Mouse (Mus musculus) forebrain, embryonic 15.5 days (tissue): ENCODE measurements around the gene Olfr263. TPM values are rescaled to one million over a fixed set of nuclear protein-coding genes. Genes with fewer than 3 reads are reported as not detected.
"Not testable (repeated sequence)": the region's sequence is repeated elsewhere in the genome, so short reads cannot be mapped to it uniquely, and the experiment has no call there.

Experiments
- ATAC-seq: fragments of 200-750 bp; cut with Nextera tagmentation; replicated peaks from 2 replicates; pipeline ENCODE4 v1.8.0; 2017; ENCODE audit warnings: mild to moderate bottlenecking, moderate TSS enrichment, moderate library complexity
- H3K27ac ChIP-seq: fragments of 300-500 bp; sonication (generic); replicated peaks from 2 replicates; pipeline ENCODE4 v1.5.1; 2015; ENCODE audit warnings: mild to moderate bottlenecking, inconsistent platforms
- H3K27me3 ChIP-seq: fragments of 300-500 bp; sonication (generic); 2 replicates; pipeline ENCODE4 v1.6.1; 2015; ENCODE audit warnings: inconsistent platforms
- H3K36me3 ChIP-seq: fragments of 300-500 bp; sonication (generic); 2 replicates; pipeline ENCODE4 v1.6.1; 2015; ENCODE audit warnings: mild to moderate bottlenecking, inconsistent platforms
- H3K4me1 ChIP-seq: fragments of 300-500 bp; sonication (generic); 2 replicates; pipeline ENCODE4 v1.6.1; 2015; ENCODE audit warnings: inconsistent platforms
- H3K4me2 ChIP-seq: fragments of 300-500 bp; sonication (generic); replicated peaks from 2 replicates; pipeline ENCODE4 v1.6.1; 2015; ENCODE audit warnings: mild to moderate bottlenecking, inconsistent platforms
- H3K4me3 ChIP-seq: fragments of 300-500 bp; sonication (generic); 2 replicates; pipeline ENCODE4 v1.5.1; 2015; ENCODE audit warnings: mild to moderate bottlenecking, inconsistent platforms
- H3K9ac ChIP-seq: fragments of 300-500 bp; sonication (generic); replicated peaks from 2 replicates; pipeline ENCODE4 v1.6.1; 2015; ENCODE audit warnings: mild to moderate bottlenecking, inconsistent platforms
- H3K9me3 ChIP-seq: fragments of 300-500 bp; sonication (generic); 2 replicates; pipeline ENCODE4 v1.6.1; 2016; ENCODE audit warnings: inconsistent platforms
- WGBS: fragments of 180-500 bp; shearing (Covaris S2); methylation state at CpG from one replicate; pipeline ENCODE4 v1.1.7; 2015; ENCODE audit warnings: mixed read lengths; 5-methylcytosine and 5-hydroxymethylcytosine counted together
- polyA plus RNA-seq: library from polyadenylated mRNA; unstranded; fragments of >200 nt; fragmentation: Nextera tagmentation; extraction: Ambion mirVana; gene quantifications from 2 replicates; pipeline ENCODE4 v1.2.1, GENCODE M21; 2015

Gene Olfr263
- polyA plus RNA-seq: not detected in 2 replicates

- not testable (repeated sequence) for H3K4me2 ChIP-seq, H3K9ac ChIP-seq, ATAC-seq, H3K27ac ChIP-seq, H3K27me3 ChIP-seq, H3K4me1 ChIP-seq, H3K9me3 ChIP-seq, H3K36me3 ChIP-seq, H3K4me3 ChIP-seq
- WGBS: 63% methylated on average over 3 of the region's 3 CpGs
These were observed at the start of gene Olfr263 for GRCm38 (mm10) chr13:21129339-21129738. Gene Olfr263 (plus strand): TSS chr13:21129639.

- 81% methylated on average over 2 of the region's 2 CpGs for WGBS
These were observed 46.8 kb upstream of the Olfr263 start for GRCm38 (mm10) chr13:21082686-21083085.

GRCm38 (mm10) chr13:21109759-21110158 is 19.7 kb upstream of the Olfr263 start:
- H3K36me3 ChIP-seq: no peaks in the 10 kb centered on the region
- ATAC-seq: no peak
- 98% methylated on average over 3 of the region's 3 CpGs for WGBS

More at GRCm38 (mm10) chr13:21082686-21083085, 46.8 kb upstream of the Olfr263 start:
- Histone ChIP-seq H3K36me3 (no peaks in the 10 kb centered on the region), H3K9me3 (no peaks in the 10 kb centered on the region), H3K4me3 (no peak overlapping the region), H3K4me2 (no peak overlapping the region), H3K4me1 (no peaks in the 10 kb centered on the region), H3K9ac (no peak overlapping the region), H3K27ac (no peak overlapping the region), H3K27me3 (no peaks in the 10 kb centered on the region)
- no peak for ATAC-seq

GRCm38 (mm10) chr13:21110441-21110840 is 19.0 kb upstream of the Olfr263 start:
- Histone ChIP-seq H3K9ac (no peak overlapping the region), H3K9me3 (no peaks in the 10 kb centered on the region), H3K4me2 (no peak overlapping the region), H3K4me1 (no peaks in the 10 kb centered on the region), H3K27me3 (no peaks in the 10 kb centered on the region), H3K36me3 (no peaks in the 10 kb centered on the region), H3K4me3 (no peak overlapping the region), H3K27ac (no peak overlapping the region)
- WGBS: 93% methylated on average over 6 of the region's 6 CpGs
- ATAC-seq: no peak

More at GRCm38 (mm10) chr13:21109759-21110158, 19.7 kb upstream of the Olfr263 start:
- Histone ChIP-seq H3K27me3 (no peaks in the 10 kb centered on the region), H3K9me3 (no peaks in the 10 kb centered on the region), H3K9ac (no peak overlapping the region), H3K4me3 (no peak overlapping the region), H3K27ac (no peak overlapping the region), H3K4me1 (no peaks in the 10 kb centered on the region), H3K4me2 (no peak overlapping the region)

GRCm38 (mm10) chr13:21111183-21111582 is 18.3 kb upstream of the Olfr263 start, which contains the start of gene Olfr1369-ps1:
Gene Olfr1369-ps1 (plus strand): TSS chr13:21111483.
- H3K4me2 ChIP-seq, H3K4me3 ChIP-seq, ATAC-seq, H3K27me3 ChIP-seq, H3K4me1 ChIP-seq, H3K9me3 ChIP-seq, H3K9ac ChIP-seq, H3K27ac ChIP-seq, H3K36me3 ChIP-seq: not testable (repeated sequence)
- WGBS: 70% methylated on average over 3 of the region's 3 CpGs

- H3K27ac ChIP-seq: no peak overlapping the region
- no peaks in the 10 kb centered on the region for H3K27me3 ChIP-seq
- no peaks in the 10 kb centered on the region for H3K9me3 ChIP-seq
- H3K4me1 ChIP-seq: no peaks in the 10 kb centered on the region
- 93% methylated on average over 4 of the region's 4 CpGs for whole genome bisulfite sequencing
- H3K4me3 ChIP-seq: no peak overlapping the region
- no peaks in the 10 kb centered on the region for H3K36me3 ChIP-seq
- H3K9ac ChIP-seq: no peak overlapping the region
- no peak for ATAC-seq
- no peak overlapping the region for H3K4me2 ChIP-seq
These were observed 15.3 kb upstream of the Olfr263 start for GRCm38 (mm10) chr13:21114121-21114520.

GRCm38 (mm10) chr13:21142421-21142820 is 13.0 kb downstream of the Olfr263 start:
- ATAC-seq: no peak
- Histone ChIP-seq H3K4me2 (no peak overlapping the region), H3K27ac (no peak overlapping the region), H3K4me1 (no peaks in the 10 kb centered on the region), H3K4me3 (no peak overlapping the region), H3K27me3 (no peaks in the 10 kb centered on the region), H3K36me3 (no peaks in the 10 kb centered on the region), H3K9me3 (no peaks in the 10 kb centered on the region), H3K9ac (no peak overlapping the region)
- WGBS: 59% methylated on average over 8 of the region's 8 CpGs

GRCm38 (mm10) chr13:21145767-21146166 is 16.3 kb downstream of the Olfr263 start, which contains the start of gene Olfr1368:
Gene Olfr1368 (minus strand): TSS chr13:21145867.
- no peak for ATAC-seq
- WGBS: 78% methylated on average over 4 of the region's 4 CpGs
- no peaks in the 10 kb centered on the region for H3K9me3 ChIP-seq

GRCm38 (mm10) chr13:21155888-21156287 is 26.4 kb downstream of the Olfr263 start:
- Histone ChIP-seq H3K9me3 (no peaks in the 10 kb centered on the region), H3K27ac (no peak overlapping the region), H3K4me2 (no peak overlapping the region), H3K9ac (no peak overlapping the region), H3K4me3 (no peak overlapping the region), H3K36me3 (no peaks in the 10 kb centered on the region), H3K4me1 (peaks cover 15% of the 10 kb centered on the region; the same call in 1 of the 2 replicates), H3K27me3 (no peaks in the 10 kb centered on the region)
- ATAC-seq: no peak
- 85% methylated on average over 5 of the region's 5 CpGs for WGBS

More at GRCm38 (mm10) chr13:21145767-21146166, 16.3 kb downstream of the Olfr263 start, which contains the start of gene Olfr1368:
- Histone ChIP-seq H3K4me2 (no peak within 1 kb of the TSS), H3K4me3 (no peak within 1 kb of the TSS), H3K27ac (no peak within 1 kb of the TSS), H3K27me3 (no peaks in the 10 kb centered on the region), H3K36me3 (no peaks in the 10 kb centered on the region), H3K4me1 (no peaks in the 10 kb centered on the region), H3K9ac (no peak within 1 kb of the TSS)

GRCm38 (mm10) chr13:21158071-21158470 is 28.6 kb downstream of the Olfr263 start:
- no peaks in the 10 kb centered on the region for H3K27me3 ChIP-seq
- 8% methylated on average over 9 of the region's 9 CpGs for WGBS
- H3K4me2 ChIP-seq: peak overlapping the region; percentile 95
- H3K27ac ChIP-seq: no peak overlapping the region
- H3K4me1 ChIP-seq: peaks cover 19% of the 10 kb centered on the region
- no peak for ATAC-seq
- no peaks in the 10 kb centered on the region for H3K36me3 ChIP-seq
- no peak overlapping the region for H3K9ac ChIP-seq
- no peak overlapping the region for H3K4me3 ChIP-seq
- no peaks in the 10 kb centered on the region for H3K9me3 ChIP-seq

GRCm38 (mm10) chr13:21158785-21159474 is 29.5 kb downstream of the Olfr263 start:
- Histone ChIP-seq H3K4me3 (peak overlapping the region; percentile 82), H3K9me3 (no peaks in the 10 kb centered on the region), H3K4me1 (peaks cover 19% of the 10 kb centered on the region), H3K27ac (no peak overlapping the region), H3K4me2 (peak overlapping the region; percentile 95), H3K9ac (peak overlapping the region; percentile 61), H3K36me3 (no peaks in the 10 kb centered on the region), H3K27me3 (no peaks in the 10 kb centered on the region)
- peak; percentile 46; the same call in 1 of the 2 replicates for ATAC-seq
- WGBS: 1% methylated on average over 19 of the region's 19 CpGs

- Histone ChIP-seq H3K36me3 (no peaks in the 10 kb centered on the region), H3K9ac (peak overlapping the region; percentile 61), H3K4me3 (peak overlapping the region; percentile 82), H3K27ac (no peak overlapping the region), H3K27me3 (no peaks in the 10 kb centered on the region), H3K9me3 (no peaks in the 10 kb centered on the region), H3K4me2 (peak overlapping the region; percentile 95), H3K4me1 (peaks cover 19% of the 10 kb centered on the region)
- WGBS: 0% methylated on average over 15 of the region's 15 CpGs
- no peak; the same call in 1 of the 2 replicates for ATAC-seq
These were observed 30.0 kb downstream of the Olfr263 start for GRCm38 (mm10) chr13:21159475-21159819.
